Comparison of ENCODE assay signal across 30 mouse cellular contexts in the genomic region with DNA sequence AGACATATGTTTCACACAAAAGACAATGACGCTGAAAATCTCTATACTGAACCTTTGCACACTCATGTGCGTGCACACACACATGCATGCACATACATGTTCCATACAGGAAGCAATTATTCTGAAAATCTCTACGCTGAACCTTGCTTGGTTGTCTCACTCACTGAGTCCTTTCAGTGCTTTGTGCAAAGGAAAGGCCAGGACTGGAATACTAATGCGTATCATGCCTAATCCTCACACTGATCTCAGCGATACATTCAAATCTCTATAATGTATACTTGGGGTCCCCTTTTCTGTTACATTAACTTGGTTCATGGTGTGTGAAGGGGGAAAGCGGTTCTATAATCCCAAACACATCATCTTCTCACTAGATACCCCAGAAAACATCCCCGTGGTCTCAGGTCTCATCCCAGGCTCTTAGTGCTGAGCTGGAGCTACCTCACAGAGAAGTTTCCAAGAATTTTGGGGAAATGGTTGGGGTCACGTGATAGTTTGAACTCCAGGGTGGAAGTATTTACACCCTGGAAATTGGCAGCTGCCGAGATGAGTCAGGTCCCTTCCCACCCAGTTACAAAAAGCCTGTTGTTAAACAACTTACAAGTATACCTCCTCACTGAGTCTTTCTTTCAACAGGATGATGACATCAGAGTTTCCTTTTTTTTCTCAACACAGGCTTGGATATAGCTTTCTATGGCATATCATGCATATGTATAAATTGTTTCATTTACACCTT. TPM values are rescaled to one million over a fixed set of nuclear protein-coding genes. Genes with fewer than 3 reads are reported as not detected.
A peak's percentile ranks its signal among the peaks of the same experiment; 100 is the strongest.
DNase-seq lines count a peak whose midpoint lies in the region; ATAC-seq and TF ChIP-seq lines count a peak whose summit lies in the region.
"Had no signal": no experiment of that assay in that cellular context is flagged by ENCODE, and none has a peak within 500 bp of the region (broad histone marks: within the 10 kb centered on the region; RNA-seq: fewer than 3 reads in every experiment).

No protein-coding gene starts in this region.

- H3ac ChIP-seq in C2C12 (ENCODE audit: control insufficient read depth, insufficient read length, low read depth) = no peak overlapping the region

- 80% methylated on average over 9 of the region's 9 CpGs for WGBS in hindbrain, postnatal 0 days
- 79% methylated on average over 9 of the region's 9 CpGs for WGBS in hindbrain, embryonic 13.5 days
- 77% methylated on average over 9 of the region's 9 CpGs for WGBS in stomach, embryonic 16.5 days

- H3K36me3 ChIP-seq in hindbrain, postnatal 0 days (ENCODE audit: insufficient read depth, low read length) = no peaks in the 10 kb centered on the region
- H3K36me3 ChIP-seq in hindbrain, embryonic 13.5 days = no peaks in the 10 kb centered on the region
- H3K36me3 ChIP-seq in C2C12 (ENCODE audit: control insufficient read depth, insufficient read depth) = no peaks in the 10 kb centered on the region
- H3K36me3 ChIP-seq in stomach, embryonic 16.5 days (ENCODE audit: control insufficient read depth, insufficient read depth, low read length) = no peaks in the 10 kb centered on the region
- H3K36me3 ChIP-seq: G1E; heart, embryonic 10.5 days; heart, embryonic 15.5 days; limb, embryonic 12.5 days; liver, embryonic 15.5 days; lung, embryonic 15.5 days; neural tube, embryonic 15.5 days; stomach, embryonic 15.5 days had no signal

- no peak overlapping the region for H3K4me2 ChIP-seq in hindbrain, postnatal 0 days (ENCODE audit: low read depth, low read length)
- H3K4me2 ChIP-seq in hindbrain, embryonic 13.5 days = no peak overlapping the region
- H3K4me2 ChIP-seq in stomach, embryonic 16.5 days (ENCODE audit: low read depth, low read length) = no peak overlapping the region
- H3K4me2 ChIP-seq: heart, embryonic 15.5 days; limb, embryonic 12.5 days; liver, embryonic 15.5 days; lung, embryonic 15.5 days; neural tube, embryonic 15.5 days; stomach, embryonic 15.5 days had no signal

- H3K4me3 ChIP-seq in hindbrain, postnatal 0 days (ENCODE audit: low read length) = no peak overlapping the region
- H3K4me3 ChIP-seq in hindbrain, embryonic 13.5 days = no peak overlapping the region
- no peak overlapping the region for H3K4me3 ChIP-seq in C2C12 (ENCODE audit: insufficient read depth, poor library complexity, severe bottlenecking)
- no peak overlapping the region for H3K4me3 ChIP-seq in stomach, embryonic 16.5 days (replicated peaks; ENCODE audit: low read length)
- H3K4me3 ChIP-seq: erythroblast, embryonic 14.5 days; heart, embryonic 10.5 days; heart, embryonic 15.5 days; limb, embryonic 12.5 days; liver, embryonic 15.5 days; lung, embryonic 15.5 days; neural tube, embryonic 15.5 days; stomach, embryonic 15.5 days had no signal

- TF ChIP-seq POLR2A in brain, embryonic 14.5 days (IDR thresholded peaks at IDR 0.05; ENCODE audit: borderline replicate concordance, extremely low read depth, insufficient read depth, insufficient read length, poor library complexity, severe bottlenecking) = no peak

- H3K79me2 ChIP-seq in C2C12 (ENCODE audit: control insufficient read depth, insufficient read depth) = no peaks in the 10 kb centered on the region

- no peaks in the 10 kb centered on the region for H3K79me3 ChIP-seq in C2C12 (ENCODE audit: low read depth)

- no peak overlapping the region for H3K27ac ChIP-seq in hindbrain, postnatal 0 days
- no peak overlapping the region for H3K27ac ChIP-seq in hindbrain, embryonic 13.5 days
- H3K27ac ChIP-seq in stomach, embryonic 16.5 days (ENCODE audit: low read length) = peak overlapping the region; percentile 52; the same call in 1 of the 2 replicates
- H3K27ac ChIP-seq: heart, embryonic 10.5 days; heart, embryonic 15.5 days; kidney, postnatal 0 days; limb, embryonic 12.5 days; liver, embryonic 15.5 days; lung, embryonic 15.5 days; neural tube, embryonic 15.5 days; stomach, embryonic 15.5 days had no signal

- no peaks in the 10 kb centered on the region for H3K9me3 ChIP-seq in hindbrain, postnatal 0 days (ENCODE audit: low read length)
- no peaks in the 10 kb centered on the region for H3K9me3 ChIP-seq in hindbrain, embryonic 13.5 days
- no peaks in the 10 kb centered on the region for H3K9me3 ChIP-seq in stomach, embryonic 16.5 days (replicated peaks; ENCODE audit: control insufficient read depth, low read length)
- H3K9me3 ChIP-seq: G1E; heart, embryonic 10.5 days; heart, embryonic 15.5 days; limb, embryonic 12.5 days; liver, embryonic 15.5 days; lung, embryonic 15.5 days; neural tube, embryonic 15.5 days; stomach, embryonic 15.5 days had no signal

- no peaks in the 10 kb centered on the region for H3K4me1 ChIP-seq in hindbrain, postnatal 0 days (ENCODE audit: insufficient read depth, low read length)
- H3K4me1 ChIP-seq in hindbrain, embryonic 13.5 days (replicated peaks) = peaks cover 5% of the 10 kb centered on the region
- H3K4me1 ChIP-seq in stomach, embryonic 16.5 days (ENCODE audit: control insufficient read depth, insufficient read depth, low read length) = no peaks in the 10 kb centered on the region
- H3K4me1 ChIP-seq: heart, embryonic 10.5 days; heart, embryonic 15.5 days; liver, embryonic 15.5 days; lung, embryonic 15.5 days; neural tube, embryonic 15.5 days; stomach, embryonic 15.5 days had no signal

- DNase-seq in hindbrain, postnatal 0 days (ENCODE audit: low spot score) = peak; percentile 15
- peak; percentile 75 for DNase-seq in brain, embryonic 14.5 days (ENCODE audit: low read depth)
- DNase-seq in cerebellum, adult 9-10 months = no peak
- DNase-seq in layer of hippocampus, adult 9-11 months = no peak
- DNase-seq: adrenal gland, postnatal 14 days; cerebellum, adult 11-12 months; cerebellum, postnatal 14 days; gastrocnemius, postnatal 25 days; heart, adult 11 months; kidney, adult 8-10 months; kidney, postnatal 4 days; right cerebral cortex, postnatal 14 days; thymus, adult 18-20 months; thymus, postnatal 25 days had no signal

- no peak for TF ChIP-seq CTCF in hindbrain, postnatal 0 days (IDR thresholded peaks at IDR 0.05; ENCODE audit: low read depth)
- TF ChIP-seq CTCF in C2C12 (IDR thresholded peaks at IDR 0.05; ENCODE audit: control insufficient read depth, insufficient read depth, insufficient read length) = no peak
- no peak for TF ChIP-seq CTCF in brain, embryonic 14.5 days (IDR thresholded peaks at IDR 0.05; ENCODE audit: borderline replicate concordance, extremely low read depth, insufficient read depth, insufficient read length)

- no peak for ATAC-seq in hindbrain, postnatal 0 days
- no peak for ATAC-seq in hindbrain, embryonic 13.5 days (ENCODE audit: low FRiP score)
- ATAC-seq in stomach, embryonic 16.5 days (ENCODE audit: insufficient read depth, low FRiP score) = no peak
- ATAC-seq: intestine, embryonic 16.5 days; Patski had no signal

- H3K27me3 ChIP-seq in hindbrain, postnatal 0 days (ENCODE audit: insufficient read depth, low read length) = no peaks in the 10 kb centered on the region
- no peaks in the 10 kb centered on the region for H3K27me3 ChIP-seq in hindbrain, embryonic 13.5 days
- no peaks in the 10 kb centered on the region for H3K27me3 ChIP-seq in C2C12 (ENCODE audit: control insufficient read depth, insufficient read depth, insufficient read length)
- no peaks in the 10 kb centered on the region for H3K27me3 ChIP-seq in stomach, embryonic 16.5 days (ENCODE audit: control insufficient read depth, insufficient read depth, low read length)
- H3K27me3 ChIP-seq: heart, embryonic 15.5 days; limb, embryonic 12.5 days; liver, embryonic 15.5 days; lung, embryonic 15.5 days; neural tube, embryonic 15.5 days; stomach, embryonic 15.5 days had no signal

- no peak overlapping the region for H3K9ac ChIP-seq in hindbrain, postnatal 0 days (replicated peaks; ENCODE audit: low read length)
- H3K9ac ChIP-seq in hindbrain, embryonic 13.5 days = no peak overlapping the region
- no peak overlapping the region for H3K9ac ChIP-seq in stomach, embryonic 16.5 days (ENCODE audit: low read length)
- H3K9ac ChIP-seq: heart, embryonic 15.5 days; limb, embryonic 12.5 days; liver, embryonic 15.5 days; lung, embryonic 15.5 days; neural tube, embryonic 15.5 days; stomach, embryonic 15.5 days had no signal

TF ChIP-seq in C2C12, 6 proteins besides CTCF, POLR2A, EP300 and RAD21:
- TF ChIP-seq FOSL1 (IDR thresholded peaks at IDR 0.05; ENCODE audit: insufficient read depth, low read length, poor library complexity, severe bottlenecking) (no peak), CEBPB (IDR thresholded peaks at IDR 0.05; ENCODE audit: low read depth) (no peak), MAX (IDR thresholded peaks at IDR 0.05) (no peak), USF1 (IDR thresholded peaks at IDR 0.05; ENCODE audit: low read depth) (peak; percentile 73), MYOD1 (IDR thresholded peaks at IDR 0.05; ENCODE audit: control insufficient read depth, insufficient read length, low read depth) (no peak)

RNA-seq across cellular contexts. Expression of gene Uaca, which starts 12.1 kb away (rescaled TPM):
- total RNA-seq in hindbrain, postnatal 0 days (2014; rRNA removed) = 5.8 and 7.4 TPM in 2 replicates
- 13.3 and 13.5 TPM in 2 replicates for polyA plus RNA-seq in hindbrain, postnatal 0 days (2015; fragmentation: Nextera tagmentation; extraction: Ambion mirVana)
- polyA plus RNA-seq in hindbrain, embryonic 13.5 days (2015; fragmentation: Nextera tagmentation; extraction: Ambion mirVana) = 22.5 and 23.9 TPM in 2 replicates
- polyA plus RNA-seq in C2C12 (2012; fragmentation: generic; extraction: Trizol) = 10.6 TPM
- 9.2 and 18.2 TPM in 2 replicates for polyA plus RNA-seq in brain, embryonic 14.5 days (2012; rRNA removed)
- polyA plus RNA-seq in stomach, embryonic 16.5 days (2015; fragmentation: Nextera tagmentation; extraction: Ambion mirVana) = 42.0 and 48.7 TPM in 2 replicates
- total RNA-seq: monocyte, adult 5-6 weeks had no signal
- polyA plus RNA-seq: erythroblast, embryonic 14.5 days; G1E had no signal

Comparison
In these comparisons a context has a peak if more than half of its experiments do, and no peak if none do; other contexts are left out.
1. DNase-seq: peak in hindbrain, postnatal 0 days (single experiment) and brain, embryonic 14.5 days (single experiment); none in cerebellum, adult 9-10 months (single experiment) and layer of hippocampus, adult 9-11 months (single experiment).